Mouse (Mus musculus) CD4-positive helper T cell, adult 2 months (primary cell): ENCODE data around the gene Dmrtc1a.
A peak's percentile ranks its signal among the peaks of the same experiment; 100 is the strongest.
"Not testable (repeated sequence)": the region's sequence is repeated elsewhere in the genome, so short reads cannot be mapped to it uniquely, and the experiment has no call there.

Source experiments
- DNase-seq: peaks from one replicate; pipeline ENCODE4 v3.0.0-alpha.2; 2012; ENCODE audit warnings: low read depth, missing footprints, low spot score

Gene Dmrtc1a

DNA sequence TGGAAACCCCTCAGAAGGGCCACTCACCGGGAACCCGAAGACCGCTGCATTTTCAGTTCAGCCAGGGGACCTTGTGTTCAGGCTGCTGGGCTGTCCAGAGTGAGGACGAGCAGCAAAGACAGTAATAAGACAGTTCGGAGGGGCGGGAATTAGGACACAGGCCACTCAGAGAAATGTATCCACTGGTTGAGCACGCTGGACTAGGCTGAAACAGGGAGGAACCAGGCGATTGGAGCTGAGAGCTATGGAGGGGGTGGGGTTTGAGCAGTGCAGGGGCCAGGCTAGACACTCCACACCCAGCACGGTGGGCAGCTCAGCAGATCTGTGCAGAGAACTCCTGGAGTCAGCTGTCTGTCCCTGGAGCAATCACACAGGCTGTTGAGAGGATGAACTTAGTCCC, at the start of gene Dmrtc1a, which contains the start of gene 1700011M02Rik:
TSS of gene Dmrtc1a (minus strand) at position 101 of the 400 bp plus-strand sequence.
TSS of gene 1700011M02Rik (plus strand) at position 319 of the 400 bp plus-strand sequence.
- DNase-seq = not testable (repeated sequence)

DNA sequence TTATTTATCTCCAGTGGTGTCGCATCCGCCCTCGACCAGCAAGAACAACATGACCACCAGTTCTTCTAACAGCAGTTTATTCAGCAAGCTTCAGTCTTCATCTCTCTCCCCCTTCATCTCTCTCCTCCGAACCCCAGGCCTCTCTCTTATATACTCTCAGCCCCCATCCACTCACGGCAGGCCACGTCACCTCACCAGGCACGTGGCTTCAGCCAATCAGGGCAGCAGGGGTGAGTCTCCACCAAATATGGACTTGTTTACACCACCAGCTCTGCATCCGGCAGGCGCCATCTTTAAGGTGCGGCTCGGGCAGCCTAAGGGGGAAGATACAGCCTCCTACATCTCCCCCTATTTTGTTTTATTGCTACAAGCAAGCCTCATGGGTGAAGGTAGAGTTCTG, 41.6 kb upstream of the Dmrtc1a start:
- not testable (repeated sequence) for DNase-seq

DNA sequence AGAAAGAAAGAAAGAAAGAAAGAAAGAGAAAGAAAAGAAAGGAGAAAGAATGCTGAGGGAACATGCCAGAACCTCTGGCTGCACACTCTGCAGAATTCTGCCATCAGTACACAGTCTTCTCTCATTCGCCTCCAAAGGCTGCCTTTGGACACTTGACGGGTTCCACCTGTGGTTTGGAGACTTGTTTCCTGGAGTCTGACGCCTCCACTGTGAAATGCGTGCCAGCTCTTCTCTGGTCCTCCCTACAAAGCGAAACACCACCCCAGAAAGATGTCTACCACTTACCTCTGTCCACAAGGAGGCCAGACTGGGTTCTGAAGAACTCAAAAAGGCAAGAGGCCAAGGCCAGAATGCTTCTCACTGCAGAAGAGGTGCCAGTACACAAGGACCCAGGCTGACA, 28.3 kb upstream of the Dmrtc1a start:
- DNase-seq = no peak

DNA sequence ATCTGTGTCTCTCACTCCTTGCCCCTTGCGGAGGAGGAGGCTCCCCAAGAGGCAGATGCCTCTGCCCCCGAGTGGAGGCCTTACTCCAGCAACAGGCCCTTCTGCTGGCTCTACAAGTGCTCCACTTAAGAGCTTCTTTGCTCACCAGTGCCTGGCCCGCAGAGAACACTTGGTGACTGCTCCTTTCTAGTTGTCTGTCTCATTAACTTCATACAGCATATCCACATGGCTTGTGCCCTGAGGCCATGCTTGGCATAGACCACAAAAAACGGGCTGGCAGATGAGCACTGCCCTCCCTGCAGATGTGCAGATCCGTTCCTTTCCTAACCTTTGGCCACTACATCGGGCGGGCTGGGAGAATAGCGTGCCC, 25.9 kb upstream of the Dmrtc1a start:
- no peak for DNase-seq

DNA sequence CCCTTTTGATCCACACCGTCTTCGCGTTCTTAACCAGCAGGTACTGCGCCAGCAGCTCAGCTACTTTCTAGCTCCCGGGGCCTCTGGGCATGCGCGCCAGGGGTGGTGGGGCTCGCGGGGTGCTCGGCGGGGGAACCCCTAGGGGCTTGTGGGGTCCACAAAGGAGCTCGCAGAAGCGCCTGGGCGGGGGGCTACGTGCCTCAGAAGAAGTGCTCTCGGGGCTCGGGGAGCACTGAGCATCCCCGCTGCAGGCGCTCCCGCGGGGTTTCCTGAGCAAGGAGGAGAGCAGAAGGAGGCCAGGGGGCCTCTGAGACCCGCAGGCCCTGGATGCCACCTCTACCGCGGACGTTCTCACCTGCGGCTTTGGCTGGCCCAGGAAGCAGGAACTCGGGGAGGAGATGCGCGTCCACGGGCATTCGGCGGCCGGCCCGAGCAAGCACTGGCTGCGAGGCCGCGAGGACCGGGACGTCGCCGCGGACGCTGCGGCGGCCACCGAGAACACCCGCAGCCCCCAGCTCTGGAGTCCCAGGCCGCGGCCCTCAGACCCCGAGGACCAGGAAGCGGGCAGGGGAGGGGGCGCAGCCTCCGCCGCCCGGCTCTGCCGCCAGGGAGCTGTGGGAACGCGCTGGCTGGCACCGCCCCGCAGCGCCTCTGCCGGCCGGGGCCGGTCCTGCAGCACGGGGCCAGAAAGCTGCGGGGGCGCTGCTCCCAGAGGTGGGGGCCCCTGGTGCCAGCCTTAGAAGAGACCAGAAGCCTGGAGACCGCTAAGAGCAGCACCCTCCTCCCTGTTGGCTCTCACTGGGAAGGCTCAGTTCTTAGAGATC, 25.3 kb upstream of the Dmrtc1a start:
- DNase-seq = peak; percentile 5

DNA sequence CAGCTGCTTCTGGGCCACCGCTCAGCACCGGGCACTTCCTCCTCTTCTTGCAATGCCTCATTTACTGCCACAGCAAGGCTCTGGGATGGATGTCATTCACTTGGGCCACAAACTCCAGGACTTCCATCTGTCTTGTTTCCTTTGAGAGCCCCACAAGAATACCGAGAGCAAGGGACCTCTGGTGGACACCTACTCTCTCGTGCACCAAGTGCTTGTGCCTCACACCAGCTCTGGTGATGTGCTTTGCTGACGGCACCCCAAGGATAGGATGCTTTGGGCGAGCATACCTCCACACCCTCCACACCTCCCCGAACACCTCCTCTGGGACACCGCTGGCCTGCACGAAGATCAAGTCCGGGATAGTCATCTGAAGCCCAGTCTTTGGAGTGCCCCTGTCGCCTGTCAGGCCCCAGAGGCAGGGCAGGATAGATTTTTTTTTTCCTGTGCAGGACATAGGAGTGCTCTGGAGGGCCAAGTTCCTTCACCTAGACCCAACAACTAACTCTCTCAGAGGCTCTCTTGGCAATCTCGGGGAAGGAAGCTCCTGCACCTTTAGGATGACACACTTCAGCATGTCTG, 24.6 kb upstream of the Dmrtc1a start:
- DNase-seq = no peak

DNA sequence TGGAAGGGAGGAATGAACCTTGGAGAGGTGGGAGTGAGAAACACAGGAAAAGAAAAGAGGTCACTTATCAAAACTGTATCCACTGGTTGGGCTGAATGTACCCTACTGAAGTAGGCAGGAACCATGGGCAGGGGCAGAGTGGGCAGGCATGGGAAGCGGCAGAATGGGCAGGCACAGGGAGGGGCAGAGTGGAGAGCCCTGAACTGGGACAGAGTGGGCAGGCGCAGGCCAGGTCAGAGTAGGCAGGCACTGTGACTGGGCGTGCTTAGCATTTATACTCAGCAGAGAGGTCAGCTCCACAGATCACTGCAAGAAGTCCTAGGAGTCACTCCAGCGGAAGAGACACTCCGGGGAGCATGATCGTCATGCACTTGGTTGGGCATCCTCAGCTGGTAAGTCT, 19.6 kb upstream of the Dmrtc1a start, which contains the start of gene 1700018G05Rik:
TSS of gene 1700018G05Rik (plus strand) at position 301 of the 400 bp plus-strand sequence.
- DNase-seq = not testable (repeated sequence)

DNA sequence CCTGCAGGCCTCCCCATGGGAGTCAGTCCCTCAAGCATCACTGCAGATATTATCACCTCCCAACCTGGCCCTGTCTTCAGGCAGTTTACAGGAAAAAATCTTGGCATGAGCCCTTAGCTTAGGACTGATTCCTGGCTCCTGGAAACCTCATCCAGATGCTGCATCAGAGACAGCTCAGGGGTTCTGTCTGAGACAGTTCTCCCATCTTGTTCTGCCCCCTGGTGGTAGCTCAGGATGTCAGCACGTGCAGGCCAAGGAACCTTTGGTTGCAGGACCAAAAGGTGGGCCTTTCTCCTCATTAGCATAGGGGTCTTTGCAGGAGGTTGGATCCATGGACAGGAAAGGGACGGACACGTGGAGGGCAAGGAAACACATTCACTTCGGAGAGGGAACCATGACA, 18.2 kb upstream of the Dmrtc1a start:
- DNase-seq = not testable (repeated sequence)

DNA sequence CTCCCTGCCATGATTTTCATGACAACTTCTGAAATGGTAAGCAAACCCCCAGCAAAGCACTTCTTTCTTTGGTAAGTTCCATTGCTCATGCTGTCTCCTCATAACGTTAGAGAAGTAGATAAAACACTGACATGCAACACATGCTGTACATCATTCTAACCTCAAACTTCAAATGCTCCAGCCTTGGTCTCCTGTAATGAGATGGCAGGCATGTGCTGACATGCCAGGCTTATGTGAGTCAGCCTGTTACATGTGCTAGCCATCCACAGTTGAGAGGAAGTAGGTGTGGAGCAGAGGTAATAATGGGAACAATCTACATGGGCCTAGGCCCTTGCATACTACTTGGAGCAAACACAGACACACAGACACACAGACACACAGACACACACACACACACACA, 6.3 kb upstream of the Dmrtc1a start:
- DNase-seq = not testable (repeated sequence)

DNA sequence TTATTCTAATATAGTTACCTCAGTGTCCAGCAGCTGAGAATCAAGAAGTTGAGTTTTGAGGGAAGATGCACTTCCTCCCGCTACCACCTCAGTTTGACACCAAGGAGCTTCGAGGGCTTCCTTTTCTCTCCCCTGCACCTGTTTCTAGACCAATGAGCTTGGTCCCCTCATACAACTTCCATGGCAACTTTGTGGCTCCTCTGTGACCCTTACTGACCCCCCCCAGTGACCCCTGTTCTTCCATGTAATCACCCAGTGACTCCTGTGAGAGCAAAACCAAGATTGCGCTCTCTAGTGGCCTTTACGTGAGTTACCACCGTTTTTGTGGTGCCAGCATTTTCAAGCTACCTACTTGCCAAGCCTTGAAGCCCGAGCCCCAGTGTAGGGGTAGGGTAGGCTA, 40.6 kb downstream of the Dmrtc1a start, which contains the start of gene 1700031F05Rik:
TSS of gene 1700031F05Rik (minus strand) at position 101 of the 400 bp plus-strand sequence.
- DNase-seq = no peak

DNA sequence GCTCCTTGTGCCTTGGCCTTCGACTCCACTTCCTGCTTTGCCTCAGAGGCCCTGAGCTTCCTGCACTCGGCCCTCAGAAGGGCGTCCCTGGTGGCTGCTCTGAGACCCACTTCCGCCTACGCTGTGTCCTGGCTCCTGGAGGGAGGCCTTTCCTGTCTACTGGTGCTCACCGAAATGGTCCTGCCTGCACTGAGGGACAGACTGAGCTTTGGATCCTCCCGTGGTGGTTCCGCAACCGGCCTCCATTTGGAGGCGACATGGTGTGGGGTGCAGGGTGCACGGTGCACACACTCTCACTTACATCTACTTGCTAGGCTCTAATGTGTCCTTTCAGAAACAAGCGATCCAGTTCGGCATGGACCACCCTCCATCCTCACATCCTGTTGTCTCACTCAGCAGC, 54.0 kb downstream of the Dmrtc1a start, which contains the start of gene Dmrtc1c2:
TSS of gene Dmrtc1c2 (minus strand) at position 101 of the 400 bp plus-strand sequence.
- not testable (repeated sequence) for DNase-seq
